Mouse (Mus musculus) C2C12 (cell line): ENCODE data around the gene Vmn2r84.

Source experiments
- CEBPB ChIP-seq: IDR thresholded peaks from one replicate; pipeline ENCODE4 v1.6.1; 2011; ENCODE audit warnings: low read depth, mild to moderate bottlenecking, control low read depth, moderate library complexity
- CTCF ChIP-seq: IDR thresholded peaks from one replicate; pipeline ENCODE4 v1.5.1; 2011; ENCODE audit not compliant: control insufficient read depth, insufficient read depth, insufficient read length
- FOSL1 ChIP-seq: IDR thresholded peaks from one replicate; pipeline ENCODE4 v1.8.0; 2011; ENCODE audit warnings: mild to moderate bottlenecking, low read length; ENCODE audit not compliant: poor library complexity, insufficient read depth, severe bottlenecking
- MAX ChIP-seq: IDR thresholded peaks from one replicate; pipeline ENCODE4 v1.6.1; 2011; ENCODE audit warnings: mild to moderate bottlenecking, control low read depth
- USF1 ChIP-seq: IDR thresholded peaks from one replicate; pipeline ENCODE4 v1.6.1; 2011; ENCODE audit warnings: low read depth, mild to moderate bottlenecking, control low read depth, moderate library complexity

- no peak for TF ChIP-seq CTCF
- TF ChIP-seq USF1 = no peak
- no peak for TF ChIP-seq FOSL1
- TF ChIP-seq CEBPB = no peak
- no peak for TF ChIP-seq MAX
Measured at GRCm38 (mm10) chr10:130375145-130375544, 19.0 kb downstream of the Vmn2r84 start.
